Mouse (Mus musculus): ENCODE data around the gene B4galnt3. TPM values are rescaled to one million over a fixed set of nuclear protein-coding genes. Genes with fewer than 3 reads are reported as not detected.

B4galnt3 gene
- polyA plus RNA-seq, 1 experiment: 0.45 TPM

Other genes starting within 250 kb of the B4galnt3 start
- 0.10 TPM in 1 of 2 replicates, not detected in the other for gene Ninj2, start 201.2 kb downstream of the B4galnt3 start, polyA plus RNA-seq (2012; rRNA removed)
- gene D330020A13Rik, start 195 bp downstream of the B4galnt3 start, polyA plus RNA-seq (2012; rRNA removed): not detected in 2 replicates
- 12.4 and 13.9 TPM in 2 replicates for gene Kdm5a, start 69.6 kb upstream of the B4galnt3 start, polyA plus RNA-seq (2012; rRNA removed)
- gene Ccdc77, start 69.8 kb upstream of the B4galnt3 start, polyA plus RNA-seq (2012; rRNA removed): 9.8 and 10.1 TPM in 2 replicates
- gene Il17ra, start 168.7 kb upstream of the B4galnt3 start, polyA plus RNA-seq (2012; rRNA removed): 6.8 and 7.3 TPM in 2 replicates
- gene Tmem121b, start 199.2 kb upstream of the B4galnt3 start, polyA plus RNA-seq (2012; rRNA removed): 0.01 TPM in 2 replicates
- gene Hdhd5, start 236.8 kb upstream of the B4galnt3 start, polyA plus RNA-seq (2012; rRNA removed): 15.5 and 20.1 TPM in 2 replicates